Mouse (Mus musculus) kidney, embryonic 16.5 days (tissue): Measurements from ENCODE around the gene Nxnl1. TPM values are rescaled to one million over a fixed set of nuclear protein-coding genes. Genes with fewer than 3 reads are reported as not detected.
A peak's percentile ranks its signal among the peaks of the same experiment; 100 is the strongest.
"Not testable (repeated sequence)": the region's sequence is repeated elsewhere in the genome, so short reads cannot be mapped to it uniquely, and the experiment has no call there.

Experiments
- ATAC-seq: fragments of 200-750 bp; cut with Nextera tagmentation; 2 replicates; pipeline ENCODE4 v1.8.0; 2017; ENCODE audit warnings: moderate TSS enrichment; ENCODE audit not compliant: low FRiP score, low TSS enrichment
- H3K27ac ChIP-seq: fragments of 300-500 bp; sonication (generic); 2 replicates; pipeline ENCODE4 v1.5.1; 2014; ENCODE audit warnings: low read length
- H3K27me3 ChIP-seq: fragments of 300-500 bp; sonication (generic); 2 replicates; pipeline ENCODE4 v1.6.1; 2014; ENCODE audit warnings: low read length, control low read depth, mixed read lengths; ENCODE audit not compliant: insufficient read depth
- H3K36me3 ChIP-seq: fragments of 300-500 bp; sonication (generic); 2 replicates; pipeline ENCODE4 v1.6.1; 2014; ENCODE audit warnings: low read length, control low read depth, mixed read lengths; ENCODE audit not compliant: insufficient read depth
- H3K4me1 ChIP-seq: fragments of 300-500 bp; sonication (generic); 2 replicates; pipeline ENCODE4 v1.6.1; 2014; ENCODE audit warnings: low read length, control low read depth, mixed read lengths; ENCODE audit not compliant: insufficient read depth
- H3K4me2 ChIP-seq: fragments of 300-500 bp; sonication (generic); replicated peaks from 2 replicates; pipeline ENCODE4 v1.6.1; 2014; ENCODE audit warnings: low read depth, low read length
- H3K4me3 ChIP-seq: fragments of 300-500 bp; sonication (generic); 2 replicates; pipeline ENCODE4 v1.5.1; 2014; ENCODE audit warnings: mild to moderate bottlenecking, low read length
- H3K9ac ChIP-seq: fragments of 300-500 bp; sonication (generic); replicated peaks from 2 replicates; pipeline ENCODE4 v1.6.1; 2014; ENCODE audit warnings: low read length
- H3K9me3 ChIP-seq: fragments of 300-500 bp; sonication (generic); 2 replicates; pipeline ENCODE4 v1.6.1; 2016; ENCODE audit warnings: low read length, control low read depth
- WGBS: fragments of 180-500 bp; shearing (Covaris S2); extraction: QIAGEN DNeasy Blood & Tissue Kit; methylation state at CpG from one replicate; pipeline ENCODE4 v1.1.7; 2014; 5-methylcytosine and 5-hydroxymethylcytosine counted together
- polyA plus RNA-seq: library from polyadenylated mRNA; unstranded; fragments of >200 nt; fragmentation: Nextera tagmentation; extraction: Ambion mirVana; gene quantifications from 2 replicates; pipeline ENCODE4 v1.2.1, GENCODE M21; 2015

The Nxnl1 gene
- polyA plus RNA-seq, 1 experiment from 2014 or later, result 0.24 TPM

DNA sequence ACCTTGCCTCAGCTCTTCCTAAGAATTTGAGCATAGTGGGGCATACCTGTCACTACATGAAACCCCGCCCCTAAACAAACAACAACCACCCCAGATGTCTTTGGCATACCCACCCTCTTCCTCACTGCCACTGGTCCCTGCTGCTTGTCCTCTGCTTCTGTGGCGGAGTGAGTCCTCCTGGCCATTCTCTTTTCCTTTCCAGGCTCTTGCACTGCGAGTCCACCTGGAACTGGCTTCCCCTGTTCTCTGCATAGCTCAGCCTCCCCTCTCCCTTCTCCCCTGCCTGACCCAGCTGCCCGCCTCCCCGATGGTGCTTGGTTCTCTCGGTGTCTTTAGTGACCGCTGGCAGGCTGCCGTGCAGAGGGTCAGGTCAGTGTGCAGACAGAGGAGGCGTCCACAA is 22.6 kb downstream of the Nxnl1 start:
- ATAC-seq, result no peak
- H3K4me2 ChIP-seq, result peak overlapping the region; percentile 89
- H3K4me3 ChIP-seq, result peak overlapping the region; percentile 86
- H3K27me3 ChIP-seq, result no peaks in the 10 kb centered on the region
- peaks cover 28% of the 10 kb centered on the region for H3K36me3 ChIP-seq
- WGBS, result 79% methylated on average over 9 of the region's 9 CpGs
- H3K9ac ChIP-seq, result peak overlapping the region; percentile 81
- no peak overlapping the region for H3K27ac ChIP-seq
- peaks cover 11% of the 10 kb centered on the region for H3K4me1 ChIP-seq
- H3K9me3 ChIP-seq, result no peaks in the 10 kb centered on the region

DNA sequence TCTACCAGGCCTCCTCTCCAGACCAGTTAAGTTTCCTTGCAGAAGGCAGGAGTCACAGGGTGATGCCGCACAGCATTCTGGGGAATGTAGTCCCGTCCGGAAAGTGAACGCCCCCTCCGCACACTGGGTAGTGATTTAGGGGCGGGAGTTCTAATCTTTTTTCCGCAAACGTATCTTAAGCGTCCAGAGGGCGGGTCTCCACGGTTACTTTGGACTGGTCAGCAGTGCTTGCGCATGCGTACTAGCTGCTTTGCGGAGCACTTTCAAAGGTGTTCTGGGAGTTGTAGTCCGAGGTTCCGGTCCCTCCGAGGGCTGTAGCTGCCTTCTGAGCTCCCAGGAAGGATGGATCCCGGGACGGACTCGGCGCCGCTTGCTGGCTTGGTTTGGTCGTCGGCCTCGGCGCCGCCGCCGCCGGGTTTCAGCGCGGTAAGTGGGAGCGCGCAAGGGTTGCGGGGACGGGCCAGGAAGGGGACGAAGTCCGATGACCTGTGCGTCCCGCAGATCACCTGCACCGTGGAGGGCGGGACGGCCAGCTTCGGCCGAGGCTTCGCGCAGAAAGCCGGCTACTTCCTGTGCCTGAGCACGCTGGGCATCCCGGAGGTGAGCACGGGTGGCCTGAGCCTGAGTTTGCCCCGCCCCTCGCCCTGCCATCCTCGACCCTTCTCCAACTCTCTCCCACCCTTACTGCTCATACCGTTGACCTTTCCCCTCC is 23.6 kb downstream of the Nxnl1 start, which contains the start of gene Mvb12a:
TSS of gene Mvb12a (plus strand) at position 291 of the 712 bp plus-strand sequence.
- Histone ChIP-seq H3K4me2 (peak within 1 kb of the TSS; percentile 89), H3K9ac (peak within 1 kb of the TSS; percentile 81), H3K36me3 (peaks cover 19% of the 10 kb centered on the region), H3K4me1 (peaks cover 15% of the 10 kb centered on the region), H3K4me3 (peak within 1 kb of the TSS; percentile 86), H3K27me3 (no peaks in the 10 kb centered on the region), H3K9me3 (no peaks in the 10 kb centered on the region), H3K27ac (peak within 1 kb of the TSS; percentile 83)
- peak; percentile 95 for ATAC-seq
- under 1% methylated on average over 52 of the region's 55 CpGs for WGBS

DNA sequence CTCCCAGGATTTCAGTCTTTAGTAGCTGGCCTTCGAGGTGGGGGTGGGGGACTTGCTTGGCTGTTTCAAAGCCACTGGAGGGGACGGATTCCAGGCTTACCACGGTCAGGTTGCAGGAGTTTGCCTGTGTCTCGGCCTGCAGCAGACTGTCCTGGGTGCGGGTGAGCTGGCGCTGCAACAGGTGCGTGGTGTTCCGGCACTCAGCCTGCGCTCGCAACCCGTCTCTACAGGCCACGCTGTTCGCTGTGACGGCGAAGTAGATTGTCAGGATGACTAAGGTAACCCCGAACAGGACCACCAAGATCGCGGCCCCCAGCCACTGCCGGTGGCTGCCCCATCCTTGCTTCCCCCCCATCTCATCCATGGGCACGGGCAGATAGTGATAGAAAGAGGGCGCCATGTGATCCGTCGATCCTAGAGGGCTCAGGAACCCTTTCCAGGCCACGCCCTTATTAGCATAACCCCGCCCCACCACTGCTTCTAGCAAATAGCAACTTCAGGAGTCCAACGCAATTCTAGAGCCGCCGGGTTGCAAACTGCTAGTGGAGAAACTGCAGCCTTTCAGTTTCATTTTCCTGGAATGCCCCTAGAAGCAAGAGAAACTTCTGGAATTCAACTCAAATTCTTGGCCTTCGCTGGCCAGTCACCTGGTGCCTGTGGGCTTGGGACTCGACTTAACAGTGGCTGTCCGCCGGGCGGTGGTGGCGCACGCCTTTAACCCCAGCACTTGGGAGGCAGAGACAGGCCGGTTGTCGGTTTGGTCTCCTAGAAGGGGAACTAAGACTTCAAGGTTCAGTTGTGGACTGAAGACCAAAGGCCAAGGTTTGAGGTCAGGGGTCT is 29.2 kb downstream of the Nxnl1 start, which contains the start of gene Bst2:
TSS of gene Bst2 (minus strand) at position 429 of the 840 bp plus-strand sequence.
- Histone ChIP-seq H3K27ac (peak within 1 kb of the TSS; percentile 78), H3K36me3 (no peaks in the 10 kb centered on the region), H3K9ac (peak within 1 kb of the TSS; percentile 61), H3K9me3 (no peaks in the 10 kb centered on the region), H3K4me3 (peak within 1 kb of the TSS; percentile 52), H3K4me1 (peaks cover 17% of the 10 kb centered on the region), H3K27me3 (no peaks in the 10 kb centered on the region; the same call in 1 of the 2 replicates), H3K4me2 (peak within 1 kb of the TSS; percentile 60)
- 5% methylated on average over 37 of the region's 37 CpGs for WGBS
- peak; percentile 86 for ATAC-seq

DNA sequence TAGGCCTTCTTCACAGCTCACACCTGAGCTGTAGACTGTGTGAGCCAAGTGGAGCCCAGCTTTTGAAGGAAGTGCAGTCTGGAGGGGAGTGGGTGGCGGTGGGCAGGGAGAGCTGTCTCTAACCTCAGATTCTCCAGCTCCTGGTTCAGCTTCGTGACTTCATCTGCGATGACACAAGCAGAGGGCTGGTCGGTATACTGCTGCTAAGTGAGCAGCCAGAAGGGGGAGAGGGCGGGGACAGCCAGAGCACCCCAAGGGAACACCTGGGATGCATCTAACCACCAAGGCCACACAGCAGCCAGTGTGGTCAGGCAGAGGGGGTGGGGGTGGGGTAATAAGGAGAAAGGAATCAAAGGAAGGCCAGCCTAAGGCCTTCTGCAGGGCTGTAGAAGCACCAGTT is 30.7 kb downstream of the Nxnl1 start:
- Histone ChIP-seq H3K4me3 (no peak overlapping the region), H3K4me1 (peaks cover 17% of the 10 kb centered on the region), H3K4me2 (peak overlapping the region; percentile 60; the same call in 1 of the 2 replicates), H3K9ac (no peak overlapping the region), H3K36me3 (no peaks in the 10 kb centered on the region), H3K27me3 (no peaks in the 10 kb centered on the region; the same call in 1 of the 2 replicates), H3K9me3 (no peaks in the 10 kb centered on the region), H3K27ac (no peak overlapping the region)
- WGBS, result 74% methylated on average over 5 of the region's 5 CpGs
- no peak for ATAC-seq

DNA sequence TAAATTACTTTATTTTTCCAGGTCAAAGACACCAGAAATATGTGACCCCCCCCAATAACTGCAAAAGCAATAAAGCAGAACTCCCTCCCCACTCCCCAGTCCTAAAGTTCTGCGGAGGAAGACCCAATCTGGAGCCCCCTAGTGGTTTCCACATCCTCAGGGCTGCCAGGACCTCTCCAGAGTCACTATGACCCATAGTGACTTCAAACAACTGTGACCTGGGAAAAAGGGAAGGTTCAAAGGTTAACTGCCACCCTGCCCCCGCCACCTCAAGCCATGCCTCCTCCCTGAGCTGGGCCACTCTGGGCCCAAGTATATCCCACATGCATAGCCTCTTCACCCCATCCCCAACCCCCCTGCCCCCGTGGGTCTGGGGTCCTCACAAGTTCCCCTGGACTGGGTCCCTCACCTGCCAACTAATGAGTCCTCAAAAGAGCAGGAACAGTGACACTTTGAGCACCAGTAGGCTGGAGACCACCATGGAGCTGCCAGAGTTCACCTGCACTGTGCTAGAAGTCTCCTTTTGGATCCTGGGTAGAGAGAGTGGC is 32.1 kb downstream of the Nxnl1 start:
- no peak; the same call in 1 of the 2 replicates for ATAC-seq
- no peaks in the 10 kb centered on the region for H3K36me3 ChIP-seq
- H3K27ac ChIP-seq, result 0 out of 2 replicates have a peak overlapping the region, but pooled peaks have one; percentile 58
- H3K27me3 ChIP-seq, result no peaks in the 10 kb centered on the region; the same call in 1 of the 2 replicates
- peaks cover 17% of the 10 kb centered on the region for H3K4me1 ChIP-seq
- no peak overlapping the region for H3K4me2 ChIP-seq
- no peak overlapping the region for H3K4me3 ChIP-seq
- H3K9me3 ChIP-seq, result no peaks in the 10 kb centered on the region
- 37% methylated on average over 3 of the region's 3 CpGs for WGBS
- no peak overlapping the region for H3K9ac ChIP-seq

DNA sequence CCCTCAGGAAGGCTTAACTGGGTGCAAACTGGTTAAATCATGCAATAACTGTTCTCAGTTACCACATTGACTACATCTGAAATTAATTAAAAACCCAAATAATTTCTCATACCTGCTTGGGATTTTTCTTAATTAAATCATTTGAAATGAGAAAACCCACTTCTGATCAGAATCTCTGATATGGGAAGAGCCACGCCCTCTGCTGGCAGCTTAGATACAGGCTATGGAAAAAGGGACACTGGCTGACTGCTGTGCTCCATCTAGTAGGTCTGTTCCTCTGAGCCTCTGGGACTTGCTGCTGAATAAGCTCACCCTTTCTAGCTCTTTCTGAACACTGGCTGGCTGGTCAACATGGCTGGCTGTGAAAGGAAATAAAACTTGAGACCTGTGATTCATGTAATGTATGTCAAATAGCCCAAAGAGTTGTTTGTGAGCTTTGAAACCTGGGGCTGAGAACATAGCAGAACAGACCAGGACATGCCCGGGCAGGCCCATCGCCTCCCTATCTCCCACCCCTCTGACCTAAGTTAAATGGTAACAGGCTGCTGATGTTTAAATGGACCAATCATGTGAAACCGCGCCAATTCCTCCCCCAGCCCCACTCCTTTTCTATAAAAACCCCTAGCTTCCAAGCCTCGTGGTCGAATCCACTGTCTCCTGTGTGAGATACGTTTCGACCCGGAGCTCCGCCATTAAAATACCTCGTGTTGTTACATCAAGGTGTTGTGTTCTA is 35.5 kb downstream of the Nxnl1 start:
- peaks cover 27% of the 10 kb centered on the region for H3K4me1 ChIP-seq
- H3K36me3 ChIP-seq, H3K4me2 ChIP-seq, H3K9me3 ChIP-seq, H3K9ac ChIP-seq, ATAC-seq, H3K4me3 ChIP-seq, H3K27me3 ChIP-seq: not testable (repeated sequence)
- H3K27ac ChIP-seq, result 0 out of 2 replicates have a peak overlapping the region, but pooled peaks have one; percentile 55
- 61% methylated on average over 5 of the region's 12 CpGs for WGBS

DNA sequence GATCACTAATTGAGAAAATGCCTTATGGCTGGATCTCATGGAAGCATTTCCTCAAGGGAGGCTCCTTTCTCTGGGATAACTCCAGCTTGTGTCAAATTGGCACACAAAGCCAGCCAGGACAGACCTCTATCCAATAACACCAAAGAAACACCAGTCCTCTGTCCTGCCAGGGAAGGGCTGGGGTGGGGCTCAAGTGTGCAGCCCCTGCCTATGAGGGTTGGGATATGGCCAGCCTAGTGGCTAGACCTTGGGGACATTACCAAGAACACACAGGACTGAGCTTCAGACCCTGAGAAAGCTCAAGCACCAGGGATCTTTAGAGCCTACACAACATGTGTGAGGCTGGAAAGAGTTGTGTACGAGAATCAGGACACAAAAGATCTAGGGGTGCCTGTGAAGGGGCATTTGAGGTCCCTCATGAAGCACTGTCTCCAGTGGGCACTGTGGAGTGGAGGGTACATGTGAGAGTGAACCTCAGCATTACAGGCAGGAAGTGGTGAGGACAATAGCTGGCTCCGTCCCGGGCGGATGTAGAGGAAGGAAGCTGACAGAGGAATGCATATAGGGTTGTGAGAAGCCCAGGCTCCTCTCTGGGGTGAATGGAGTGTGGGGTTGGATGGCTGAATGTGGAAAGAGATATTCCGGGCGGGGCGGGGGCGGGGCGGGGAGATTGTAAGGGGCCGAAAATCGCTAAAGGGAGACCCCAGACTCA is 37.9 kb downstream of the Nxnl1 start:
- Histone ChIP-seq H3K9me3 (no peaks in the 10 kb centered on the region), H3K27me3 (peaks cover 16% of the 10 kb centered on the region), H3K4me1 (peaks cover 21% of the 10 kb centered on the region), H3K36me3 (no peaks in the 10 kb centered on the region), H3K27ac (peak overlapping the region; percentile 91), H3K4me3 (no peak overlapping the region), H3K4me2 (no peak overlapping the region), H3K9ac (no peak overlapping the region; the same call in 1 of the 2 replicates)
- 65% methylated on average over 11 of the region's 11 CpGs for WGBS
- no peak for ATAC-seq

DNA sequence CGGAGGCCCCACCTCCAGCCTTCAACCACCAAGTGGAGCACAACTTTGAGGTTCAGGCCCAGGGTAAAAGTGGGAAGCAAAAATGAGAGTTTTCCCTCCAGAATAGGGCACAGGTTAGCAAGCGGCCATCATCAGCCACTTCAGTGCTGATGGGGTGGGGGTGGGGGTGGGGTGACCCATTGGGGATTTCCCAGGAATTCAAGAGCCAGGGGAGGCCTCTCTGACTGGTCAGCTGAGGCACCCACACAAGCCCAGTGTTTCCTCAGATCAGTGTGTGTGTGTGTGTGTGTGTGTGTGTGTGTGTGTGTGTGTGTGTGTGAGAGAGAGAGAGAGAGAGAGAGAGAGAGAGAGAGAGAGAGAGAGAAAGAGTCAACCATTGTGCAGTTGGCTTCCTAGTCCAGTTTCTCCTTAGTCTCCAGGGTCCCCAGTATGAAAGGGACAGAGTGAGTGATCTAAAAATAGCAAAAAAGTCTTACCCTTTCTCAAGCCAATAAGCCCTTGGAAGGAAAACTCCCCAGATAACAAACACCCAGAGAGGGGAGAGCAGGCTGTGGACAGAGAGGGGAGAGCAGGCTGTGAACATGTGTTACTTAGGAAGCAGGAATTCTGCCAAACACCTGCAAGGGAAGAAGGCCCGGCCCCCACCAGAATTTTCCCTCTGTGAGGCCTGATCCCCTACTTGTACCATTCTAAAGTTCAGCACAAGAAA is 39.1 kb downstream of the Nxnl1 start:
- Histone ChIP-seq H3K27me3 (peaks cover 16% of the 10 kb centered on the region), H3K4me3 (no peak overlapping the region), H3K27ac (peak overlapping the region; percentile 82), H3K9me3 (no peaks in the 10 kb centered on the region), H3K4me2 (no peak overlapping the region), H3K4me1 (peaks cover 21% of the 10 kb centered on the region), H3K9ac (no peak overlapping the region), H3K36me3 (no peaks in the 10 kb centered on the region)
- ATAC-seq, result no peak
- WGBS, result 69% methylated on average over 3 of the region's 3 CpGs
